8 mouse cellular contexts compared by ENCODE assay signal in the genomic region with DNA sequence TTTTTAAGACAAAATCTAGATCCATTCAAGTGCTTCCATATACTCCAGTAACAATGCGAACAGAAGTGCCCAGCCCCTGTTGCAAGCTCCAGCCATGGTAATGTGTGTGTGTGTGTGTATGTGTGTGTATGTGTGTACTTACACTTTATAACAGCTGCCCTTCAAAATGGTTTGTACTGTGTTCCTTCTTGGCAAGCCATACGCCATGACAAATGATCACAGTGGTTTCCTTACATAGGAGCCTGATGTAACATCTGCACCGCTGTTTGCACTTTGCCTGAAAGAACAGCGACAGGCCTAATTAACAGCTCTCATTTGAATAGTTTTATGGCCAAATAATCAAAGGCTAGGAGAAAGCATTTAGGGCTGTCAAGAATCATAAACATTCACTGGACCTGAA. TPM values are rescaled to one million over a fixed set of nuclear protein-coding genes. Genes with fewer than 3 reads are reported as not detected.
A peak's percentile ranks its signal among the peaks of the same experiment; 100 is the strongest.
DNase-seq lines count a peak whose midpoint lies in the region; ATAC-seq and TF ChIP-seq lines count a peak whose summit lies in the region.

No protein-coding gene starts in this region.

- no peaks in the 10 kb centered on the region for H3K79me2 ChIP-seq in myocyte (ENCODE audit: control insufficient read depth, insufficient read depth)

- no peak for DNase-seq in kidney, adult 11 months
- DNase-seq in spleen, postnatal 10 days (ENCODE audit: low spot score in 2 of 2) = no peak
- DNase-seq in adrenal gland, postnatal 14 days = no peak
- DNase-seq in left cerebral cortex, adult 11 months (ENCODE audit: low spot score) = no peak

- no peak overlapping the region for H3K9ac ChIP-seq in kidney, embryonic 15.5 days
- no peak overlapping the region for H3K9ac ChIP-seq in embryonic facial prominence, embryonic 13.5 days
- no peak overlapping the region for H3K9ac ChIP-seq in intestine, embryonic 15.5 days

- H3K9me3 ChIP-seq in kidney, embryonic 15.5 days (replicated peaks) = no peaks in the 10 kb centered on the region
- no peaks in the 10 kb centered on the region for H3K9me3 ChIP-seq in embryonic facial prominence, embryonic 13.5 days
- no peaks in the 10 kb centered on the region for H3K9me3 ChIP-seq in intestine, embryonic 15.5 days

- H3K36me3 ChIP-seq in kidney, embryonic 15.5 days = no peaks in the 10 kb centered on the region
- no peaks in the 10 kb centered on the region for H3K36me3 ChIP-seq in embryonic facial prominence, embryonic 13.5 days
- H3K36me3 ChIP-seq in intestine, embryonic 15.5 days = no peaks in the 10 kb centered on the region
- no peaks in the 10 kb centered on the region for H3K36me3 ChIP-seq in myocyte (ENCODE audit: control insufficient read depth, insufficient read depth)

- no peak overlapping the region for H3K27ac ChIP-seq in kidney, embryonic 15.5 days
- no peak overlapping the region for H3K27ac ChIP-seq in embryonic facial prominence, embryonic 13.5 days
- no peak overlapping the region for H3K27ac ChIP-seq in intestine, embryonic 15.5 days

- peak overlapping the region; percentile 65 for H3K4me3 ChIP-seq in kidney, embryonic 15.5 days (replicated peaks)
- H3K4me3 ChIP-seq in embryonic facial prominence, embryonic 13.5 days = peak overlapping the region; percentile 61
- peak overlapping the region; percentile 57 for H3K4me3 ChIP-seq in intestine, embryonic 15.5 days (replicated peaks)
- H3K4me3 ChIP-seq in myocyte = no peak overlapping the region

- no peak for TF ChIP-seq POLR2A in myocyte (IDR thresholded peaks at IDR 0.05; ENCODE audit: insufficient read length, low read depth)

- peak; percentile 19; the same call in 1 of the 2 replicates for ATAC-seq in kidney, embryonic 15.5 days (replicated peaks; ENCODE audit: low FRiP score)
- ATAC-seq in embryonic facial prominence, embryonic 13.5 days (ENCODE audit: insufficient number of reproducible peaks, insufficient read depth, low FRiP score, low TSS enrichment, low read depth) = no peak
- ATAC-seq in intestine, embryonic 15.5 days = no peak

- 43% methylated on average over 4 of the region's 4 CpGs for WGBS in kidney, embryonic 15.5 days
- 62% methylated on average over 4 of the region's 4 CpGs for WGBS in embryonic facial prominence, embryonic 13.5 days
- 65% methylated on average over 4 of the region's 4 CpGs for WGBS in intestine, embryonic 15.5 days

- H3K4me2 ChIP-seq in kidney, embryonic 15.5 days = peak overlapping the region; percentile 100
- peak overlapping the region; percentile 98 for H3K4me2 ChIP-seq in embryonic facial prominence, embryonic 13.5 days
- H3K4me2 ChIP-seq in intestine, embryonic 15.5 days (replicated peaks) = peak overlapping the region; percentile 99
- no peak overlapping the region for H3K4me2 ChIP-seq in myocyte (ENCODE audit: low read depth)

- peaks cover 14% of the 10 kb centered on the region for H3K4me1 ChIP-seq in kidney, embryonic 15.5 days
- 0 out of 2 replicates have a peak, but pooled peaks cover 7% of the 10 kb centered on the region for H3K4me1 ChIP-seq in embryonic facial prominence, embryonic 13.5 days
- H3K4me1 ChIP-seq in intestine, embryonic 15.5 days (replicated peaks) = 0 out of 2 replicates have a peak, but pooled peaks cover 4% of the 10 kb centered on the region

- 0 out of 2 replicates have a peak, but pooled peaks cover 3% of the 10 kb centered on the region for H3K27me3 ChIP-seq in kidney, embryonic 15.5 days
- 0 out of 2 replicates have a peak, but pooled peaks cover 8% of the 10 kb centered on the region for H3K27me3 ChIP-seq in embryonic facial prominence, embryonic 13.5 days
- H3K27me3 ChIP-seq in intestine, embryonic 15.5 days (replicated peaks) = no peaks in the 10 kb centered on the region
- H3K27me3 ChIP-seq in myocyte (ENCODE audit: control insufficient read depth, insufficient read depth, insufficient read length) = peaks cover 8% of the 10 kb centered on the region

- H3ac ChIP-seq in myocyte (ENCODE audit: control insufficient read depth, insufficient read length) = peak overlapping the region; percentile 38

TF ChIP-seq in myocyte, 11 proteins besides CTCF, POLR2A, EP300 and RAD21:
- TF ChIP-seq USF1 (IDR thresholded peaks at IDR 0.05; ENCODE audit: low read depth) = no peak
- TF ChIP-seq POLR2AphosphoS2 (IDR thresholded peaks at IDR 0.05; ENCODE audit: insufficient read length, low read depth) = no peak
- TF ChIP-seq REST (IDR thresholded peaks at IDR 0.05; ENCODE audit: insufficient read depth, insufficient read length) = no peak
- no peak for TF ChIP-seq E2F4 (IDR thresholded peaks at IDR 0.05; ENCODE audit: insufficient read depth)
- no peak for TF ChIP-seq SRF (IDR thresholded peaks at IDR 0.05; ENCODE audit: control insufficient read depth, insufficient read length, low read depth)
- no peak for TF ChIP-seq MAX (IDR thresholded peaks at IDR 0.05; ENCODE audit: low read depth)
- TF ChIP-seq MYOD1 (IDR thresholded peaks at IDR 0.05; ENCODE audit: control insufficient read depth in 1 of 3, insufficient read length in 2 of 3, low read depth in 2 of 3) = no peak
- no peak for TF ChIP-seq MYOG (IDR thresholded peaks at IDR 0.05; ENCODE audit: control insufficient read depth in 1 of 3, insufficient read depth in 1 of 3, insufficient read length in 2 of 3, low read depth in 2 of 3)
- no peak for TF ChIP-seq TCF3 (IDR thresholded peaks at IDR 0.05; ENCODE audit: insufficient read length, low read depth)
- no peak for TF ChIP-seq CEBPB (IDR thresholded peaks at IDR 0.05; ENCODE audit: insufficient read depth, poor library complexity, severe bottlenecking)
- TF ChIP-seq TCF12 (IDR thresholded peaks at IDR 0.05; ENCODE audit: insufficient read depth, poor library complexity, severe bottlenecking) = no peak

RNA-seq across cellular contexts. Expression of a gene that starts 1.0 kb away (rescaled TPM):
- polyA plus RNA-seq in kidney, embryonic 15.5 days (2015; fragmentation: Nextera tagmentation; extraction: Ambion mirVana) = 0.22 TPM in 1 of 2 replicates, not detected in the other
- polyA plus RNA-seq in embryonic facial prominence, embryonic 13.5 days (2015; fragmentation: Nextera tagmentation; extraction: Ambion mirVana) = 0.30 and 0.41 TPM in 2 replicates
- polyA plus RNA-seq in intestine, embryonic 15.5 days (2015; fragmentation: Nextera tagmentation; extraction: Ambion mirVana) = 0.19 and 0.28 TPM in 2 replicates
- not detected for polyA plus RNA-seq in myocyte (2012; fragmentation: generic; extraction: Trizol)
- total RNA-seq in adrenal gland, postnatal 14 days (2021) = not detected in 2 replicates

RNA-seq across cellular contexts. Expression of a gene that starts 25.6 kb away (rescaled TPM):
- 0.19 and 0.32 TPM in 2 replicates for polyA plus RNA-seq in kidney, embryonic 15.5 days (2015; fragmentation: Nextera tagmentation; extraction: Ambion mirVana)
- 0.19 and 1.1 TPM in 2 replicates for polyA plus RNA-seq in embryonic facial prominence, embryonic 13.5 days (2015; fragmentation: Nextera tagmentation; extraction: Ambion mirVana)
- 0.49 and 0.68 TPM in 2 replicates for polyA plus RNA-seq in intestine, embryonic 15.5 days (2015; fragmentation: Nextera tagmentation; extraction: Ambion mirVana)
- polyA plus RNA-seq in myocyte (2012; fragmentation: generic; extraction: Trizol) = 0.04 TPM
- 2.0 and 4.4 TPM in 2 replicates for total RNA-seq in adrenal gland, postnatal 14 days (2021)

RNA-seq across cellular contexts. Expression of a gene that starts 37.4 kb away (rescaled TPM):
- 12.2 and 12.3 TPM in 2 replicates for polyA plus RNA-seq in kidney, embryonic 15.5 days (2015; fragmentation: Nextera tagmentation; extraction: Ambion mirVana)
- polyA plus RNA-seq in embryonic facial prominence, embryonic 13.5 days (2015; fragmentation: Nextera tagmentation; extraction: Ambion mirVana) = 5.2 and 5.5 TPM in 2 replicates
- 5.3 TPM in 2 replicates for polyA plus RNA-seq in intestine, embryonic 15.5 days (2015; fragmentation: Nextera tagmentation; extraction: Ambion mirVana)
- polyA plus RNA-seq in myocyte (2012; fragmentation: generic; extraction: Trizol) = 16.4 TPM
- 37.3 and 43.2 TPM in 2 replicates for total RNA-seq in adrenal gland, postnatal 14 days (2021)
